Mouse (Mus musculus) erythroblast, embryonic 14.5 days (primary cell): ENCODE measurements around the gene Prkn. TPM values are rescaled to one million over a fixed set of nuclear protein-coding genes. Genes with fewer than 3 reads are reported as not detected.

Experiments used
- H3K27me3 ChIP-seq: 2 replicates; pipeline ENCODE4 v1.6.1; 2012; ENCODE audit warnings: inconsistent platforms; ENCODE audit not compliant: control insufficient read depth
- H3K36me3 ChIP-seq: 2 replicates; pipeline ENCODE4 v1.6.1; 2012; ENCODE audit warnings: mild to moderate bottlenecking, inconsistent platforms; ENCODE audit not compliant: control insufficient read depth
- H3K4me1 ChIP-seq: 2 replicates; pipeline ENCODE4 v1.6.1; 2012; ENCODE audit warnings: inconsistent platforms; ENCODE audit not compliant: control insufficient read depth
- H3K4me3 ChIP-seq: replicated peaks from 2 replicates; pipeline ENCODE3; 2012; ENCODE audit warnings: moderate library complexity, mild to moderate bottlenecking, inconsistent platforms
- H3K9me3 ChIP-seq: 2 replicates; pipeline ENCODE4 v1.6.1; 2012; ENCODE audit warnings: low read length, inconsistent platforms, mixed read lengths; ENCODE audit not compliant: control insufficient read depth
- GATA1 ChIP-seq: IDR thresholded peaks from 2 replicates; pipeline ENCODE4 v1.6.1; 2012; ENCODE audit warnings: low read length, inconsistent platforms, mixed read lengths
- TAL1 ChIP-seq: IDR thresholded peaks from 3 replicates; pipeline ENCODE4 v1.6.1; 2012; ENCODE audit warnings: low read length, inconsistent platforms, mixed read lengths
- polyA plus RNA-seq: library from polyadenylated mRNA; stranded (reverse); fragments of >175 nt; gene quantifications from 2 replicates; pipeline ENCODE4 v1.2.3, GENCODE M21; 2012

The Prkn gene
- polyA plus RNA-seq, 1 experiment, result not detected

DNA sequence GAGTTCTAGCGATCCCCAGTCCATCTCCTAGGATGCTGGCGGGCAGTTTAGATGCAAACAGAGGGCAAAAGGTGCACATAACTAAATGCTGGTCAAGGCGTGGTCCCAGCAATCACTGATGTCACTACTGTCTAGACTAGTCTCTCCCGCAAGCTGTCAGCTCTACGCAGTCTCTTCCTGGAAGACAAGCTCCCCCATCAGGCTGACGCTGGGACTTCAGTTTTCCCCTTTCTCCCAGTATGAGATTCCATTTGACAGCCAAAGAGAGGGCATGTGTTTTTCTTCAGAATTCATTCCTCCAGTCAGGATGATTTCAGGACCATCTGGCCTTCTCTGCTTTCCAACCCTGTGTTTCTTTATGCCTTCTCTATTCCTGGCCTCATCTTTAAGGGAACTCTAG, 1062.8 kb downstream of the Prkn start:
- Histone ChIP-seq H3K27me3 (no peaks in the 10 kb centered on the region), H3K4me1 (no peaks in the 10 kb centered on the region), H3K36me3 (no peaks in the 10 kb centered on the region), H3K4me3 (no peak overlapping the region), H3K9me3 (no peaks in the 10 kb centered on the region)
- no peak for TF ChIP-seq TAL1
- TF ChIP-seq GATA1, result no peak

DNA sequence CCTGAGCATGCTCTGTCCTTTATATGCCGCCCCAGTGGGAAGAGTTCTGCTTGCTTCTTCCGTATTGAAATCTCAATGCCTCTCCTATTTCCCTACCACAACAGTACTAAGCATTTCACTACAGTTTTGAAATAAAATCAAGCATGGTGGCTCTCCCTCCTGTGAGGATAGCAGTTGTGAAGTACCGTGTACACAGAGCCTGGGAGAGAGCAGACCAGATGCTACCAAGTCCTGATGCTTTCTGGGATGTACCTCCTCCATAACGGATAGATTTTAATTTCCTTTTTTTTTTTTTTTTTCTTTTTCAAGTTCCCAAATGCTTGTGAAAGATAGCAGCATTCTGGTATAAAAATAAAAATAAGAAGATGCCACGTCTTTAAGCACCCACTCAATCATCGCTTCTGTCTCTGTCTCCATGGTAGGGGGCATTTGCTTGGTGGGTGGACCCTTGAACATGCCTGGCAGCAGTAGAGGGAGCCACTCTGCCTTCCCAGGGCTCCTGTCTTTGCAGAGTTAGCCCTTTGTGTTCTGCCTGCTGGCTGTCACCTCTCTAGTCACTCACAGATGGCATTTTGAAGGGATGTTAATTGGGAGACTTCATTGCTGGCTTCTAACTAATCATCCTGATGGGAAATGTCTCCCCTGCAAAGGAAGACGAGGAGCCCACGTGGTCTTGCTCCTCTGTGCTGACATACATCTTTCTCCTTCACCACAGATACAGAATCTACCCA, 1070.6 kb downstream of the Prkn start:
- Histone ChIP-seq H3K4me3 (no peak overlapping the region), H3K9me3 (no peaks in the 10 kb centered on the region), H3K4me1 (no peaks in the 10 kb centered on the region), H3K36me3 (no peaks in the 10 kb centered on the region), H3K27me3 (peaks cover 29% of the 10 kb centered on the region)
- no peak for TF ChIP-seq TAL1
- TF ChIP-seq GATA1, result no peak

DNA sequence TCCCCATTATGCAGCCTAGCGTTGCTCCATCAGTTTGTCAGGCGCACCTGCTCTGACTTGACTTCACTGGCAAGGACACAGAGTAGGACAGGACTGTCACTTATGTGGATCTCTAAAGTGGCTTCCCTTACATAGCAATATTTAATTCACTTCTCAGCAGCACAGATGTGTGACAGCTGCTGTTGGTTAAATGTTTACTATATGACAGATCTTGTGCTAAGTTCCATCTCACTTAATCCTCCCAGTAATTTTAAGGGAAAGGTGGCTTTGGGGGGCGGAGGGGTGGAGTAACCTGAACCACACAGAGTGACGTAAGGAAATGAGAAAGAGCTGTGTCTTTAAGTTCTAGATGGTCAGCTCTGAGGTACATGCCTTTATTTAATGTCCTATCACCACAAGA, 1072.0 kb downstream of the Prkn start:
- no peaks in the 10 kb centered on the region for H3K4me1 ChIP-seq
- TF ChIP-seq TAL1 (no peak), GATA1 (no peak)
- H3K27me3 ChIP-seq, result peaks cover 29% of the 10 kb centered on the region
- no peaks in the 10 kb centered on the region for H3K9me3 ChIP-seq
- no peak overlapping the region for H3K4me3 ChIP-seq
- H3K36me3 ChIP-seq, result no peaks in the 10 kb centered on the region

DNA sequence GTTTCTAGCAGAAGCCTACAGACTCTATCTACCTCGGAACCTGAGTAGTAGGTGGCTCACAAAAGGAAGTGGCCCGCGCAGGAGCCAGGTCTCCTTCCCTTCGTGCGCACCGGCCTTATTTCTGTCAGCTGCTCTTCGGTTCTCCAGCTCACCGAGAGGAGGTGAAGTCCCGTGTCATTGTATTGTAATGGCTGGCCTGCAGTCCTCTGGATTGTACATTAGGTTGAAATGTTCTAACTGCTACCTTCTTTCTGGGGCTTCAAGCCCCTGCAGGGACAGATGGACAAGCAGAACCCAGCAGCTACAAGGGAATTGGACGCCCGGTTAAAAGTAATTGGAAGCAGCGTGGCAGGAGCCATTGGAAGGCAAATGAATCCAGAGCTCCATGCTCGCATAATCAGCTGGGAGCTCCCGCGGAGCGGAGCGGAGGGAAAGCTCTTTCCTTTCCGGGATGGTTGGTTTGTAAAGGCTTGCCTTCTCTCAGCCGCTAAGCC, 1072.7 kb downstream of the Prkn start:
- H3K4me1 ChIP-seq, result no peaks in the 10 kb centered on the region
- H3K4me3 ChIP-seq, result no peak overlapping the region
- H3K9me3 ChIP-seq, result no peaks in the 10 kb centered on the region
- peaks cover 29% of the 10 kb centered on the region for H3K27me3 ChIP-seq
- H3K36me3 ChIP-seq, result no peaks in the 10 kb centered on the region
- no peak for TF ChIP-seq TAL1
- no peak for TF ChIP-seq GATA1

DNA sequence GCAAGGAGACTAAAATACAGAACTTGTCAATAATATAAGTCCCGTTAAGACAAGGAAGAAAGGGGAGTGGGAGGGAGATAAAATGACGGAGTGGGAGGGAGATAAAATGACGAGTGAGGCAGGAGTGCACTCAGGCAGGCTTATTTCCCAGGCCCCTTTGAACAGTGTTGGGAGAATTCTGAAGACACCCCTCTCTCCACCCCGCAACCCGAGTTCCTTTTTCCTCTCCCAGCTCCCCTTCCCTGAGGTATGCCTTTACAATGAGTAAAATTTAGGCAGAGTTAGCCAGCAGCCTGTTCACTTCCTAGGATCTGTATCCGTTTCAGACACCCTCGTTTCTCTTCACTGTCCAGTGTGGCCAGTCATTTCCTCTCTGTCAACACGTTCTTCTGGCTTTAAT, 1073.4 kb downstream of the Prkn start:
- no peak for TF ChIP-seq TAL1
- no peak for TF ChIP-seq GATA1
- Histone ChIP-seq H3K36me3 (no peaks in the 10 kb centered on the region), H3K4me3 (no peak overlapping the region), H3K9me3 (no peaks in the 10 kb centered on the region), H3K27me3 (peaks cover 29% of the 10 kb centered on the region), H3K4me1 (no peaks in the 10 kb centered on the region)

DNA sequence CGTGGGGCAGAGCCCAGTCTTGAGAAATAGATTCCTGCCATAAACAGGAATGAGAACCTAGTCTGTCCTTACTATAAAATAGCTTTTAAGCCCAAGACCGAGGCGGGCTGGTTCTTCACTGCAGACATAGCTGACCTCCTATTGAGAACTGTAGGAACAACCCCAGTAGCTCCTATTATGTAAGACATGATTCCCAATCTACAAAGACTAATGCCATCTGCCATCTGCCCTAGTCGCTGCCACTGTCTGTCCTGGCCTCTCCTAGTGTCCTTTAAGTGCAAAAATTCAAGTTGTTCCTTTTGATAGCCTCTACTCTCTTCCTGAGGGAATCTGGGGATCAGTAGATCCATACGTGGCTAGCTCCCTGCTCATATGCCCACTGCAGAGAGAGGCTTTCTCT, 1074.3 kb downstream of the Prkn start:
- Histone ChIP-seq H3K9me3 (no peaks in the 10 kb centered on the region), H3K36me3 (no peaks in the 10 kb centered on the region), H3K4me1 (no peaks in the 10 kb centered on the region), H3K27me3 (peaks cover 29% of the 10 kb centered on the region), H3K4me3 (no peak overlapping the region)
- TF ChIP-seq GATA1, result no peak
- no peak for TF ChIP-seq TAL1

DNA sequence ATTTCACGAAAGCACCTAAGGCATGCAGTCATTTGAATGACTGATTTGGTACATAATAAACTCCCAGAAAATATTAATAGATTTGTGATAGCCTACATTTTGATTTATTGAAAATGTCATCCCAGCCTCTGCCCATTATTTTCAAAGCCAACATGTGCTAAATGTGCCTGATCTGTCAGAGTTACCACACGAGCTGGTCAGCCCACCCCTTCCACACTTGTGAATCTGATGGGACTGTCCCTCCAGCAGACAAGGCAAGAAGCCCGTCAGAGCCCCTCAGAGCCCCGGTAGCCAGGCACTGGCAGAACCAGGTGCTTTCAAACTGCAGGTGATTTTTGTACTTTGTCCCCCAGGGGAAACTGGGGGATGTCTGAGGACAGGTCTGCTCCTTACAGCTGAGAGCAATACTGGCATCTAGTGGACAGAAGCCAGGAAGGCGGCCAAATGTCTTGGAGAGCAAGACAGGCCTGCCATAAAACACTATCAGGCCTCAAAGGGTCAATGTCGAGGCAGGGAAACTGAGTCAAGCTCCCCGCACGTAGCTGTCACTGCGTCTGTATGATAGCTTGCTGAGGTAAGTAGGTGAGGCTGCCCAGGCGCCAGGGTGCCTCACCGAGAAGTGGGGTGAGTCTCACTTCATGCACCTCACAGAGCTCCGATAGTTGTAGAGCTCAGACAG, 1078.1 kb downstream of the Prkn start:
- Histone ChIP-seq H3K27me3 (peaks cover 18% of the 10 kb centered on the region), H3K4me3 (no peak overlapping the region), H3K36me3 (no peaks in the 10 kb centered on the region), H3K4me1 (no peaks in the 10 kb centered on the region), H3K9me3 (no peaks in the 10 kb centered on the region)
- TF ChIP-seq TAL1 (no peak), GATA1 (no peak)

DNA sequence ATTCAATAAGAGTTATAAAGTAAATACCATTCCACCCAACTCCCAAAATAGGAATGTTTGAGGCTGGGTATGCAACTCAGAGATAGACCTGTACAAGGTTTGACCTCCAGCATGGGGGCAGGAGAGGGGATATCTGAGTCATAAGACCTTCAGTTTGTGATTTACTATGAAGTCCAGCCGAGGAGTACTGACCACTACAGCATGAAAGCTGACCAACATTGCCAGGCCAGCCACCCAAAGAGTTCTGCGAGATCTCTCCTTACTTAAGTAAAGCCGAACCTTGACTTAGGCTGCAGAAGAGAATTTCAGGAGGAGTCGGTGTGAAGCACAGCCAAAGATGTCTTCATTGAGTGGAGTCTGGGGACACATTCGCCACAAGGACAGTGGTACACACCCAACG, 1079.4 kb downstream of the Prkn start:
- TF ChIP-seq GATA1, result no peak
- TF ChIP-seq TAL1, result no peak
- Histone ChIP-seq H3K4me1 (no peaks in the 10 kb centered on the region), H3K36me3 (no peaks in the 10 kb centered on the region), H3K27me3 (peaks cover 6% of the 10 kb centered on the region), H3K4me3 (no peak overlapping the region), H3K9me3 (no peaks in the 10 kb centered on the region)

DNA sequence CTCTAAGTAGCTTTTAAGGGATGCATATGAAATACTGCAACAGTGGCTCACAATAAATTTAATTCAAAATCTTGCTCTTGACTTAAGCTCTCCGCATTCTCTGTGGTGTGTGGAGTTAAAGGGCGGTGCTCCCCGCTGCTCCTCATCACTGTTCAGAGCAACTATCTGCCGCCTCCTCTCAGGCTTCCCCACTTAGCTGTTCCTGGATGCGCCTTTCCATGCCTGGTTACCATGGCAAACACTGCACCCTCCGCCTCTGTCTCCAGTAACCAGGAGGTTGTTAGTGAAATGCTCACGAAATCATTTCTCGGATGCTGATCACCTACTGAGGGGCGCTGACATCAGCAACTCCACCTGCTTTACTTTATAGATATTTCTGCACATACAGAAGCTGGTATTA, 1080.8 kb downstream of the Prkn start:
- no peaks in the 10 kb centered on the region for H3K27me3 ChIP-seq
- TF ChIP-seq TAL1 (no peak), GATA1 (no peak)

DNA sequence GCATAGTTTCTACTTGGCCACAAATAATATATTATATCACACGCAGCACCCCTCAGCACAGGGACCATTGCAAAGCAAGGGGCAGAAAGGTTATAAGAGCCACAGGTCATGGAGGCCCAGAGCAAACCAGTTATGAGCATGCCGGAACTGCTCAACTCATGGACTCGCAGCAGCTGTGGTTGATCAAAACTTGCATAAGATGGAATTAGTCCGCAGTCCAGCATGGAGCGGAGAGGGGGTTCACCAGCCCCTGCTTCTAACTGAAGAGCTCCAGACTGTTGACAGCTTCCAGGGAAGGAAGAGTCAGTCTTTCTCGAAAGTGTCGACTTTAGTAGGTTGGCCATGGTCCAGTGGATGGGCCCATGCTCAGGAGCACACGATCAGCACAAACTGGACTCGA, 1083.8 kb downstream of the Prkn start:
- no peaks in the 10 kb centered on the region for H3K36me3 ChIP-seq
- no peak overlapping the region for H3K4me3 ChIP-seq
- H3K27me3 ChIP-seq, result no peaks in the 10 kb centered on the region
- TF ChIP-seq GATA1 (no peak), TAL1 (no peak)
- no peaks in the 10 kb centered on the region for H3K4me1 ChIP-seq
- H3K9me3 ChIP-seq, result no peaks in the 10 kb centered on the region

More for the DNA sequence above, 1080.8 kb downstream of the Prkn start:
- H3K4me1 ChIP-seq, result no peaks in the 10 kb centered on the region
- H3K4me3 ChIP-seq, result no peak overlapping the region
- no peaks in the 10 kb centered on the region for H3K36me3 ChIP-seq
- H3K9me3 ChIP-seq, result no peaks in the 10 kb centered on the region
